Mouse (Mus musculus) frontal cortex, postnatal 14 days (tissue): ENCODE measurements around the gene Tiam2.
A peak's percentile ranks its signal among the peaks of the same experiment; 100 is the strongest.

Source experiments
- DNase-seq, 2 experiments: peaks; one replicate each; pipeline ENCODE4 v3.0.0; 2022; ENCODE audit warnings: low spot score in 2 of 2

Gene Tiam2

DNA sequence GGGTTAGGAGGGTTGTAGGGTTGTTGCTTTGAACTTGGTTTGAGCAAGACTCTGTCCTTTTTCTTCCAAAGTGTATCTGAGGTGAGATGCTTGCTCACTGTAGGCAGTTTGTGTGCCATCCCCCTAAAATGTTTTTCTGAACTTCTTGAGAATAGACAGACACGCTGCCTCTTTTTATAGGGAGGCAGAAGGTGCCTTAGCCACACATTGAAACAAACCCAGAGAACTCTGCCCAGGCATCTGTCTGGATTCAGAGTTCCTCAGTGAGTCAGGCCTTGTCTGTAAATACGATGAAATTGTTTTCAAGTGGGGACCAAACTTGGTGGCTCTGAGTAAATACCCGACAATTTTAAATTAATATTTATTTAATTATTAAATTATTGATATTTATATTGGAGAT is 172.2 kb downstream of the Tiam2 start:
- DNase-seq: no peak

DNA sequence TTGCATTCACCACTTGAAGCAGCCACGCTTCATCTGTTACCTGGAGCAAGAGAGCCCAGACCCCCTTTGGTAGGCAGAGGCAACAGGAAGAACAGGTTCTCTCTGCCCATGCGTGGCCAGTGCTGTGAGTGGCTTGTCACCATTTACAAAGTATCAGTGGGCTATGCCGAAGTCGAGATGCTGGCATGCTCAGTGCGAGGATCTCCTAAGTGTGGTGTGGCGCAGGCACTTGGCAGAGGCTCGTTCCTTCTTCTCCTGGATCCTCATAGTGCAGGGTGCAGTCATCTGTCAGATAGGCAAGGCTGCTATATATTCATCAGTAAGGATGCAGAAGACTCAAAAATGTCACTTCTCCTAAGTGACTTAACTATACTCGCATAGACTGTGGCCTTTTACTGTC is 173.1 kb downstream of the Tiam2 start:
- DNase-seq: no peak

DNA sequence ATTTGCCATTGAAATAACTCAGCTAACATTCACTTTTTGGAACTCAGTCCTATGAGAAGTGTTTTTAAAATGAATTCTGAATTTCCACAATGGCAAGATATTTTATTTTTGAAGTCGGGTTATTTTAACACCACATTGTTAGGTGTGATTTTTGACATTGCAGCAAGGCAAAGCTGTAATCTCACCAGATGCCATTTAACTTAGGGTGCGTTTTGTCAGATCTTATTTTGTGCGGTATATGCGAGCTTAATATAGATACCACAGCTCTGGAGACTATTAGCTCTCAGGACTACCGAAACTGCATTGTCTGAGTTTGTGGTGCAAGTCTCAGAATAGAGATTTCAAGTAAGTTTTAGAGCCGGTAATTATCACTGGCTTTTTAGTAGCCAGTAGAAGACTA is 173.7 kb downstream of the Tiam2 start:
- no peak for DNase-seq

DNA sequence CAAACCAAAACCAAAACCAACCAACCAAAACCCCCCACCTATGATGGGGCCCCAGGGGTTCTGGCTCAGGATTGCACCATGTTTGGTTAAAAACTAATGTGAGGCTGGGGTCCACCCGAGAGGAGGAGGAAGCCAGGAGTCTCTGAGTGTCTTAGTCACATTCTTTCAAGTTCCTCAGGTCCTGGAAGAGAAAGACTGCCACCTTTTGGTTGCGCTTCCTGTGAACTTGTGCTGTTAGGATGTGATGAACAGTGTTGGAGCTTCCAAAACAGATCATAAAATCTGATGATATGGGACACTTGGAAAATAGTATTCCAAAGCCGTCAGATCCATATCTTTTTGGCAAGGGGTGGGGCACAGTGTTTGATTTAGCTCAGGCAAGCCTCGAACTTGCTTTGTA is 174.6 kb downstream of the Tiam2 start:
- no peak for DNase-seq

DNA sequence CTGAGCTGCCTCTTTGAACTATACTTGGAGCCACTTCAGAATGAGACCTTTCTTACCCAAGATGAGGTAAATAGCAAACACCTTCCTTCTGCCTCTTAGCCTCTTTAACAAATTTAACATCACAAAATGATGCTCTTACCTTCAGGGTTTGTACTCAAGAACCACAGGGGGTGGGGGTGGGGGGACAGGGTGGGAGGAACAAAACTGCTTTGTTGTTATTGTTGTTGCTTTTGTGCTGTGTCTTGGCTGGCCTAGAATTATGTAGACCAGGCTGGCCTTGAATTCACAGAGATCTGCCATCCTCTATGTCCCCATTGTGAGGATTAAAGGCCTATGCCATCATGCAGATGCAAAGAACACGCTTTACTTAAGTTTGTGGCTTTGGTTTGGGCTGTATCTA is 179.3 kb downstream of the Tiam2 start:
- DNase-seq: no peak

DNA sequence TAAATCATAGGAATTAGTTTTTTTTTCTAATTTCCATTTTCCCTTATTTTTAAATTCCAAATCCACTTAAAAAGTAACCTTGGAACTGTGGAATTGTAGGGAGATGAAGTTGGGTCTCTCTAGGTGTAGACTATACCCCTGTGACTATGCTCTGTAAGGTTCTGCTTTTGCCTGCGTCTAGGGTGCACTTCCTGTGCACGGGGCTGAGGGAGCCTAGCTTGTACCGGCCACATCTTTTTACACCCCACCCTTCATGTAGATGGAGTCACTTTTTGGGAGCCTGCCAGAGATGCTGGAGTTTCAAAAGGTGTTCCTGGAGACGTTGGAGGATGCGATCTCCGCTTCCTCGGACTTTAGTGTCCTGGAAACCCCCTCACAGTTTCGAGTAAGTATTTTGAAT is 180.1 kb downstream of the Tiam2 start:
- no peak for DNase-seq

DNA sequence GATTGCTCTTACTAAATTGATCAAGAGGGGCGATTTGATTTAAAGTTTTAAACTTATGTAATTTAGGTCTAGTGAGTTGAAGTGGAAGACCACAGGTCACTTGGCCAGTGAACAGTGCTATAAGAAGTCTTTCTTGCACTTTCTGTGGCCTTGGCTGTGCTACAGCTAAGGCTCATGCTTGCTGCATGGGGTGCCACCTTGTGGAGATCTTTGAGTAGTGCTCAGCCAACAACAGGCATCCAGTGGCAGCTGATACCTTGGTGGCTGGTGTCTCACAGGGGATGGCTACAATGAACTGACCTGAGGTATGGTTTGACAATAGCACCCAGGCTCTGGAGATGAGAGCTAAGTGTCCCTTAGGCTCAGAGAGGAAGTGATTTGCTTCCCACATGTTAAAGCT is 183.5 kb downstream of the Tiam2 start:
- DNase-seq: peak in 1 of 2 experiments; percentile 64

DNA sequence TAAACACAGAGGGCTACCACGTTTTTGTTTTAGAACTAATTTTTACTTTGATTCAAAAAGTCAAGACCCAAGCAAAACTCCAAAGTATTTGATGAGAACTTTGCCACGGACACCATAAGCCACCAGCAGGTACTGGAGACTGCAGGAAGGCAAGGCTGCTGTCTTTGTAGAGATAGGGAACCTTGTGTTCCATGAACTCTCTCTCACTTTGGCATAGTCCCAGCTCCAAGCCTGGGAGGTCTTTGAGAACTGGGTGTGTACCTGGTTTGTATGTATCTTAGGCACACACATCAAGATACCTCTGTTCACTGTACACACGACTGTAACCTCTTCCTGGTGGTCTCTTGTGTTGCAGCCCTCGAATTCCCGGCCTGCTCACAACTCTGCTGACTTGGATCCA is 187.9 kb downstream of the Tiam2 start:
- DNase-seq: no peak

DNA sequence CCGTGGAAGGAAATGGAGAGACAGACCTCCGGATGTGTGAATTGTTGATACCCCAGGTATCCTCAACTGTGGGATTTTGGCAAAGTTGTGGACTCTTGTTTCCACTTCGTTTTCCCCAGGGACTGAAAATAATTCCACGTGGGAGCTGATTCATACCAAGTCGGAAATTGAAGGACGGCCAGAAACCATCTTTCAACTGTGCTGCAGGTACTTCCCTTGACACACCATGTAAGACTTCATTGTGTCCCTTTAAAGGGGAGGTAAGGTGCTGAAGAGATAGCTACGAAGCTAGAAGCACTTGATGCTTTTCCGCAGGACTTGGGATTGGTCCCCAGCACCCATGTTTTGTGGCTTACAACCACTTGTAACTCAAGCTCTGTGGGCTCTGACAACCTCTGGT is 189.5 kb downstream of the Tiam2 start:
- DNase-seq: peak in 1 of 2 experiments; percentile 1

DNA sequence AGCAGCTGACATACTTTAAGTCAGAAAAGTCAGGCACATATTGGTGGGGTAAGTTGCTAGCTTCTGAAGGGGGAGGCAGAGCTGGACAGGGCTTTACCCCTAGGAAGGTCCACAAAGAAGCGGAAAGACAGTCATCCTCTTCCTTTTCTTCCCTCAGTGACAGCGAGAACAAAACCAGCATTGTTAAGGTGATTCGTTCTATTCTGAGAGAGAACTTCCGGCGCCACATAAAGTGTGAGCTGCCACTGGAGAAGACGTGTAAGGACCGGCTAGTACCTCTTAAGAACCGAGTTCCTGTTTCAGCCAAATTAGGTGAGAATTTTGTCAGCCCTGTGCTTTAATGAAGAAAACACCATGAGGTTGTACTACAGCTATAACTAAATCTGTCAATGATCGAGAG is 190.0 kb downstream of the Tiam2 start:
- peak in 1 of 2 experiments; percentile 1 for DNase-seq

DNA sequence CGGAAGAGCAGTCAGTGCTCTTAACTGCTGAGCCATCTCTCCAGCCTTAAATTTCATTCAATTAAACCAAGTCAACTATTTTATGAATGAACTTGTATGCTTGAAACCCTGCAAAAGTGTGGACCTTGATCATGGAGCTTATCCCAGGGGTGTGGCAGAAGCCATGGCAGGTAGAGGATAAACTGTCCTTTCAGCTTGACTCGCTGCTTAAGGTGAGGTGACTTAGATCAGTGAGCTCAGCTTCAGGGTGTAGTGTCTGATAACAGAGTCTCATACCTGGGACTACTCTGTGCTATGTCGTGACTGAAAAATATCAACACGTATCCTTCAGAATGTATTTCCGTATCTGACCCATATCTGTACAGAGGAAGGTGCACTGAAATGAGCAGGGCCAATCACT is 194.0 kb downstream of the Tiam2 start:
- DNase-seq: peak in 1 of 2 experiments; percentile 0

DNA sequence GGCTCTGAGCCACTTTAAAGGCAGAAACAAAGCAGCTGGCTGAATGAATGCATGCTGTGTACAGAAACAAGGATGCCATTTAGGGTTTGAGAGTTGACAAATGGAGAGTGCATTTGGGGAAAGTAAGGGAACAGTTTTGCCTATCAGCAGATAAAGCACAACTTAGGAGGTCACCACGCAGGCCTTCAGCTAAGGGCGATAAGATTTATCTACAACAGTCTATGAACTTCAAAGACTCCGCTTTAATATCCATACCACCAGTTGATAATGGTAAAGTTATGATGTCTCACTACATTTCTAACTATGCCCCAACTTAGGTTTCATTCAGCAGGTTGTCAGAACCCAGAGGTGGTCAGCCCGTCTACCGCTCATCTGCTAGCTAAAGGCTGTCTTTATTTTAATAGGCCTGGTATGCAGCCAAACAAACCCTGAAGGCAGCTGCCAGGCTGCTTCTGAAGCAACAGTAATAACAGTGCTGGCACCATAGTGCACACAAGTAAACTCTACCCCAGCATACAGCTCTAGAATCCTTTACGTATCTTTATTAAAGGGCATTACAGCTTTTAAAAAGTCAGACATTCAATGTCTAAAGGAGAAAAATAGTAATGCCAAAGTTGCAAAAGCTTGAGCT is 201.6 kb downstream of the Tiam2 start:
- no peak for DNase-seq

DNA sequence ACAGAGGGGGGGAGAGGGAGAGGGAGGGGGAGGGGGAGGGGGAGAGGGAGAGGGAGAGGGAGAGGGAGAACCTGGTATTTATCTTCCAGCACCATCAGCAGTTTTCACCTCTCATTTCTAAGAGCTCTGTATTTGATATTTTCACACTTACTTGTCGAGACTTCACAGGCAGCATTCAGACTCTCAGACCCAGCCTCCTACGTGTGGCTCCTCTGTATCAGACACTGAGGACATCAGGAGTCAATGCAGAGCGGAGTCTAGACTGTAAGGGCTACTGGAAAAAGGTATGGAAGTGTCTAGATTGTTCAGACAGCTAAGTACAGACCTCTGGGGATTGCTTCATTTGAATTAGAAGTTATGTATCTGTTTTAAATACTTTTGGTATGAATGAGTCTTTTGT is 203.2 kb downstream of the Tiam2 start:
- DNase-seq: no peak

DNA sequence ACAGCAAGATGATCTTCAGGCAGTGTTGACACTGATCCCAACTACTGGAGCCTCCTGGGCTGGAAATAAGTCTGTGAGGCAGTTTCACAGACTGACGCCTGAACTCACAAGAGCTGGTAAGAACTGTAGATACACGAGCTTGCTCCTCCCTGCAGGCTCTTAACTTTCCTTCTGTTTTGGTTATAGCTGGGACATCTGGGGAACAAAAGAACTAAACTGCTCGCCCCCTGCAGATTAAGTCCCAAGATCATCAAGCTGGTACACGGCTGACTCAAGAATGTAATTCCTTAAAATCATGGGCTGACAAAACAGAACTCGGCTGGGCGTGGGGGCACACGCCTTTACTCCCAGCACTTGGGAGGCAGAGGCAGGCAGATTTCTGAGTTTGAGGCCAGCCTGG is 204.2 kb downstream of the Tiam2 start:
- no peak for DNase-seq

DNA sequence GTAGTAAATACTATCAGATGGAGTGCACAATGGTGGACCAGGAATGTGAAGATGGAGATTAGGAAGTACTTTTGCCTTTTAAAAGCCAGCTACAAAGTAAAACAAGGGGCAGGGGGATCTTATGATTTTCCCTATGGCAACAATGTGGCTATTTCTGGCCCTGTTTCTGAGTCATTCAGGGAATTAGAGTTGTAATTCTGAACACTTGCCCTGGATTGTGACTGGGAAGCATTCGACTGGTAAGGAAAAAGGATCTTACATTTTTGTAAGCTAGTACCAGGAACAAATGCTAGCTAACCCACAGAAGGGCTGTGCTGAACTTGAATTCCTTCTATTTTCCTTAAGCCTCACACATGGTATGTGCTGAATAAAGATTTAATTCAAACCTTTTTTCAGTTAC is 205.3 kb downstream of the Tiam2 start:
- DNase-seq: no peak

DNA sequence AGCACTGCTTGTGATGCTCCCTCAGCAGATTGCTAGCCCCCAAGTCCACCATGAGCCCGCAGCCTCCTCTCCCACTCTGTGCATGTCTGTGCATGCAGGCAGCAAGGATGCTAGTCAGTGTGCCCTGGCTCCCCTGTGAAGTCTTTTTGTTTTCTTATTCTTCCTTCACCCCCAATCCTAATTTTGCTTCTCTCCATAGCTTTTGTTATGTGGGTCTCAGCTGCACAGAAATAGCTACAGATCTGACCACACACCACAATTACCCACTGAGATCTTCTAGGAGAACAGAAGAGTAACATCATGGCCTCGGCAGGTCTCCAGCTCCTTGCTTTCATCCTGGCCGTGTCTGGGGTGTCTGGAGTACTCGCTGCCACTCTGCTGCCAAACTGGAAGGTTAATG is 205.9 kb downstream of the Tiam2 start, which contains the start of gene Cldn20:
Gene Cldn20 (plus strand): TSS at position 301 of the 400 bp plus-strand sequence.
- DNase-seq: no peak

DNA sequence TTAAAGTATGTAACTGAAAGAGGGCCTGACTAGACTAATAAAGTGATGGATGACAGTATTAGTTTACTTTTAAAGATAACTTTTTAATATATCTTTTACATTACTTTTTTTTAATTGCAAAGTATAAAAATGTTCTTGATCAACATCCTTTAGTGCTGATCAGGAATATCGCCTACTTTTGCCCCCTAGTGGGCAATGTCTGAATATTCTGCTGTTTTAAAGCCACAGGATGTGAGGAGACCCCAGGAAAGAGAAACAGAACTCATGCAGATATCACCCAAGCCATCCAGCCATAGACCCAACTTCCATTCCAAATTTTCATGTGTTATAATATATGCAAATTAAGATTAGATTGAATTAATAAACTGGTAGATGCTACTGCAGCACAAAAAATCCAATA is 207.1 kb downstream of the Tiam2 start:
- no peak for DNase-seq

DNA sequence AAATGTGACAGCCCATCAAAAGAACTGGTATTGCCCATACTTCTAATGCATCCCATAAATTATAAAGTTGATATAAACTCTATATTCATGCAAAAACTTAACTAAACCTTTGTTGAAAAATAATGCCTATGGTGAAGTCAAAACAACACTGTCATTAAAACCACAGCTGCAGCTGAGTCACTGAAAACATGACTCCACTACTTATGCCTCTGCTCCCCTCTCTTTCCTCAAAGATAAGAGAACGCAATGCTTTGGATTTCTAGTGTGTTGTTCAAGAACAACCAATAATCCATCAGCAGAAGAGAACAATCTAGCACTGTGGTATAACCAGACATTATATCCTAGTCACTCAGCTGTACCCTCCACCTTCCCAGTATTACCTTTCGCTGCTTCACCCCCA is 213.9 kb downstream of the Tiam2 start:
- no peak for DNase-seq

DNA sequence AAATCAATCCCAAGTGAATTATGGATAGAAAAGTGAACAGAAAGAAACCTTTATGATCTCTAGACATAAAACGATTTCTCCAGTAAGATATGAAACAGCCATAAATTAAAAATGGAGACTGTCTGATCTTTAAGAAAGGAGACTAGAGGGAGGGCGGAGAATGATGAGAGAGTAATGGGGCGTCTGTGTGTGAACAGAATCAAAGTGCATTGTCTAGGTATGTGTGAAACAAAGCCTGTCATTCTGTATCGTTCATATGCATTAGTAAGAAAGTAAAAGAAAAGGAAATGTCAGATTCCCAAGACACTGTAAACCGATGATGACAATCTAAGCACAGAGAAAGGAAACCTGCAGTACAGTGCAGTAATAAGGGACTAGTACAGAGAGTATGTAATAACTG is 214.7 kb downstream of the Tiam2 start:
- DNase-seq: no peak

DNA sequence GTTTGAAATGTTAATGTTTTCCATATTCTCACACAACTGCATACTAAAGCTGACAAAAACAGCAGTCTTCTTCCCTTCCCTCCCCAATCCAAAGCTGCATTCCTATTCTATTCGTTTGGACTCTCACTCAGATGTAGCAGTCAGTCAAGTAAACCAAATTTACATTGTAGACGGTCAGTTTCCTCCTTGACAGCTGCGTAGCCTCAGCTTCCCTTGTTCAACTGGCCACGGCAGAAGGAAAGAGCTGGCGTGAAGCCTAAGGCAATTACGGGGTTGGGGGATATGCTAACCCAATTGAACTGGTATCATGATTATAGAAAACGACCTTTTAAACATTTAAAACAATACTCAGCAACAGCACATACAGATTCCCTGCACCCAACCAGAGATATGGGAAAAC is 221.4 kb downstream of the Tiam2 start:
- DNase-seq: no peak

DNA sequence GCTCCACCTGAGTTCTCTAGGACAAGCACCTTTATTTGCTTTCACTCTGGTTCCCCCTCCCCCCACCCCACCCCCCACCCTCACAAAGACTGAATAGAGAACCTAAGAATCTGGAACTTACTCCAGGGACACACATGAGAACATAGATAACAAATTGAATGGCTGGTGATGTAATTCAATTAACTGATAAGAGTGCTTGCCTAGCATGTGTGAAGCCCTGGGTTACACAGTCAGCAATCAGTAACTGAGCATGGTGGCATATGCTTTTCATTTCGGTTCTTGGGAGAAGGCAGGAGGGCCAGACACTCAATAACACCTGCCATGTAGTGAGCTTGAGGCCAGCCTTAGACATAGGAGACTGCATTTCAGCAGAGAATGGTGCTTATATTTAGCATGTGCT is 229.9 kb downstream of the Tiam2 start:
- no peak for DNase-seq

DNA sequence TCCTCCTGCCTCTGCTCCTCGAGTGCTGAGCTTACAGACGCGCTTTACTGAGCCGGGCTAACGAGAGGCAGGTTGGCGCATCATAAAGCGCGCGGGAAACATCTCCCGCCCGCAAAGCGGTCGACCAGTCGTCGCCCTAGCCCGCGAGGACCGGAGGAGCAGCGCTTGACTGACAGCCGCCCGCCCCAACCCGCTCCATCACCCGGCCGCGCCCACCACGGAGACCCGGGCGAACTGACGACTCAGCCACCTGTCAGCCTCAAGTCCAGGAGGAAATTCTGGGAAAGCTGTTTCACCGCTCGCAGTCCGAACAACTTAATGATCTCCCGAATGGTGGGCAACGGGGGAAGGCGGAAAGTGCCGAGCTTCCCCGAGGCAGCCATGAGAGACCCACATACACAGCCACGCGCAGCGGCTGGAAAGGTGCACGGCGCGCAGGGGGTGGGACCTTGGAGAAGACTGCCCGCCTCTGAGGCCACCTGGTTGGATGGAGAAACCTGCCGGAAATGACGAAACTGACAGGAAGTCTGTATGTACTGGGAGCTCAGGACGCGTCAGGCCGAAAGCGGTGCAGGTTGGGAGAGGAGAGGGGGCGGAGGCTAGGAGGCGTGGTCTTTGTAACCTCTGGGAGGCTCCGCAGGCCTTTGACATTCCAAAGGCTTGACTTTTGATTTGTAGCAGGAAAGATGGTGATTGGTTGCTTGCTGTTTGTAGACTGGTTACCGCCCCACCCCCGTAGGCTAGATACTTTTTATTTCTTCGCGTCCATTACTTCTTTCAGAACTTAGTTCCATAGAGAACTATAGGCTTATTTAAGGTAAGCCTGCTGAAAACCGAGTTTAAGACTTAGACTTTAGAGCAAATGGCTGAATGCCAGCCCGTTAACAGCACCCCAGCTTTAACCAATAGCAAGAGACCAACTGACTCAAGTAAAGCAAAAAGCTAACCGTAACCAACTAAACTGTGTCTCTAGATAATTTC is 231.2 kb downstream of the Tiam2 start, which contains the start of gene Tfb1m:
Gene Tfb1m (minus strand): TSS at position 451 of the 981 bp plus-strand sequence.
- peak; percentile 96 to 97 for DNase-seq

DNA sequence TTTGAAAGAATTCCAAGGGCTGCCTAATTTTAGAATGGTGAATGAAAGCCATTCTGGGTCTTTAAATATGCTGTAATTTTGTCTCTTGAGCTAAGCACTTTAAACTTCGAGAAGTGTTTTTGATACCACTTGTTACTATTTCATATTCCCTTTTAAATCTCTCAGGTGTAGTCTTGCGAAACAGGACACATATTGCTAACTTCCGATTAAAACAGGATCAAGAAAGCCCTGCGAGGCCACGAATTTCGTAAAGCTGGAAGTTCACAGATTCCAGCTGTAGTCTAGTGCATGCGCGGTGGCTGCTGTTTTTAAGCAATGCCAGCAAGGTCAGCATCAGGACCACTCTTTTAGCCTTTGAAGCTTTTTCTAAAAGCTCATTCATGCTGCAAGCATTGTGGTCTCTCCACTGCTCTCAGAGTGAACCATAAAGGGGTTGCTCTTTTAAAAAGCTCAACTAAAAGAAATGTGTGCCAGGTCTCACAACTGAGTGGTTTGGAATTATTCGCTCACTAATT is 232.0 kb downstream of the Tiam2 start:
- DNase-seq: no peak
